Comparison of ENCODE assay signal across 8 mouse cellular contexts in the genomic region with DNA sequence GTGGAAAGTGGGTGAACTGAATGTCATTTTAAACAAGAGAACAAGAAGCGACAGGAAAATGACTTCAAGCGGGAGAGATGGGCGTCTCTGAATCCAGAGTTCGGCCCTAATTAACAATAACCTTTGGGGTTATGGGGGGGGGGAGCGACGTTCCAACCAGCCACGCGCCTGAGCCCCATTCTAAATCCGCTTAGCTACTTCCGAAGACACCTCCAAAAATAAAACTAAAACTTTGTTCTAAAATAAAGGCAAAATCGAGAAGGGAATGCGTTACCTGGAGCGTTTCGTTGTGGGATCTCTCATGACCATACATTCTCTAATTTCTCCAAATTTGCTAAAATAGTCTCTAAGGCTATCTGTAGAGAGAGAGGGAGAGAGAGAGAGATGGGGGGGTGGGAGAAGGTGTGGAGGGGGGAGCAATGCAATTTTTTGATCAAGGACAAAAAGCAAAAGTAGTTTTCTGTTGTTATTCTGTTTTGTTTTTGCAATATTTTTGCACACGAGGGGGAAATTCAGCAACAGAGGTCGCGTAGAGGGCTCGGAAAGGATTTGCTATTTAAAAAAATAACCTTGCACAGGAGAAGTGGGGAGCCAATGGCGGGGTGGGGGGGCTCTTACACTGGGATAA. TPM values are rescaled to one million over a fixed set of nuclear protein-coding genes. Genes with fewer than 3 reads are reported as not detected.
DNase-seq lines count a peak whose midpoint lies in the region; ATAC-seq and TF ChIP-seq lines count a peak whose summit lies in the region.

No protein-coding gene starts in this region.

- DNase-seq in limb, embryonic 11.5 days (ENCODE audit: low spot score): no peak
- no peak for DNase-seq in frontal cortex, postnatal 10 days (ENCODE audit: low spot score in 2 of 2)
- no peak for DNase-seq in gastrocnemius, adult 8-10 months (ENCODE audit: low spot score in 2 of 2)
- DNase-seq in urinary bladder, postnatal 36 days (ENCODE audit: low spot score in 2 of 2): no peak

- H3K27me3 ChIP-seq in megakaryocyte, embryonic 14.5 days (replicated peaks): no peaks in the 10 kb centered on the region
- H3K27me3 ChIP-seq in limb, embryonic 11.5 days (ENCODE audit: control insufficient read depth, insufficient read depth, low read length): no peaks in the 10 kb centered on the region
- no peaks in the 10 kb centered on the region for H3K27me3 ChIP-seq in small intestine, adult 2 months (ENCODE audit: control insufficient read depth, insufficient read depth, low read length)

- WGBS in limb, embryonic 11.5 days: under 1% methylated on average over 19 of the region's 19 CpGs
- WGBS in small intestine, adult 2 months: under 1% methylated on average over 19 of the region's 19 CpGs

- ATAC-seq in megakaryocyte, adult 5-6 weeks (ENCODE audit: poor library complexity, severe bottlenecking): no peak
- ATAC-seq in limb, embryonic 11.5 days (ENCODE audit: insufficient number of reproducible peaks, low FRiP score, low TSS enrichment, low read depth): no peak

- TF ChIP-seq CTCF in embryonic fibroblast, embryonic 13.5 days (IDR thresholded peaks at IDR 0.05; ENCODE audit: borderline replicate concordance, insufficient read depth, low read length): no peak
- no peak for TF ChIP-seq CTCF in small intestine, adult 2 months (IDR thresholded peaks at IDR 0.05; ENCODE audit: extremely low read depth, insufficient read length, insufficient replicate concordance, low read depth, low read length)

- peak overlapping the region; percentile 88 for H3K9ac ChIP-seq in limb, embryonic 11.5 days (ENCODE audit: low read length)

- H3K27ac ChIP-seq in embryonic fibroblast, embryonic 13.5 days (ENCODE audit: insufficient read depth, low read length): no peak overlapping the region
- H3K27ac ChIP-seq in limb, embryonic 11.5 days (replicated peaks; ENCODE audit: low read depth, low read length): peak overlapping the region; percentile 59
- H3K27ac ChIP-seq in small intestine, adult 2 months (ENCODE audit: insufficient read depth, low read depth, low read length): no peak overlapping the region

- peak overlapping the region; percentile 95 for H3K4me3 ChIP-seq in megakaryocyte, embryonic 14.5 days (replicated peaks)
- peak overlapping the region; percentile 87 for H3K4me3 ChIP-seq in embryonic fibroblast, embryonic 13.5 days (ENCODE audit: insufficient read depth, low read length)
- H3K4me3 ChIP-seq in limb, embryonic 11.5 days (ENCODE audit: low read depth, low read length): peak overlapping the region; percentile 65
- H3K4me3 ChIP-seq in small intestine, adult 2 months (ENCODE audit: low read depth, low read length): peak overlapping the region; percentile 97

- peaks cover 30% of the 10 kb centered on the region for H3K36me3 ChIP-seq in megakaryocyte, embryonic 14.5 days (replicated peaks; ENCODE audit: low read length)
- 0 out of 2 replicates have a peak, but pooled peaks cover under 1% of the 10 kb centered on the region for H3K36me3 ChIP-seq in limb, embryonic 11.5 days (ENCODE audit: control insufficient read depth, insufficient read depth, low read length)
- H3K36me3 ChIP-seq in small intestine, adult 2 months (ENCODE audit: control insufficient read depth, insufficient read depth, low read length): peaks cover 4% of the 10 kb centered on the region

- H3K4me1 ChIP-seq in megakaryocyte, embryonic 14.5 days: peaks cover 20% of the 10 kb centered on the region
- no peaks in the 10 kb centered on the region; the same call in 1 of the 2 replicates for H3K4me1 ChIP-seq in embryonic fibroblast, embryonic 13.5 days (ENCODE audit: control insufficient read depth, insufficient read depth, low read length)
- peaks cover 22% of the 10 kb centered on the region for H3K4me1 ChIP-seq in limb, embryonic 11.5 days (ENCODE audit: control insufficient read depth, insufficient read depth, low read length)
- no peaks in the 10 kb centered on the region for H3K4me1 ChIP-seq in small intestine, adult 2 months (ENCODE audit: control insufficient read depth, insufficient read depth, insufficient read length, low read length)

- no peaks in the 10 kb centered on the region for H3K9me3 ChIP-seq in megakaryocyte, embryonic 14.5 days
- H3K9me3 ChIP-seq in limb, embryonic 11.5 days (ENCODE audit: control insufficient read depth, low read length): no peaks in the 10 kb centered on the region

- H3K4me2 ChIP-seq in limb, embryonic 11.5 days (ENCODE audit: low read depth, severe bottlenecking): peak overlapping the region; percentile 91

- TF ChIP-seq POLR2A in embryonic fibroblast, embryonic 13.5 days (IDR thresholded peaks at IDR 0.05; ENCODE audit: low read depth, low read length): no peak
- TF ChIP-seq POLR2A in small intestine, adult 2 months (IDR thresholded peaks at IDR 0.05; ENCODE audit: low read depth, low read length): no peak

RNA-seq across cellular contexts. Expression of gene Msi2, which starts 1.2 kb away (rescaled TPM):
- polyA plus RNA-seq in megakaryocyte, embryonic 14.5 days (2012; ENCODE audit: insufficient read depth, low replicate concordance): 12.9 and 14.4 TPM in 2 replicates
- 5.3 and 5.7 TPM in 2 replicates for total RNA-seq in megakaryocyte, adult 5-6 weeks (2015)
- 7.8 and 14.4 TPM in 2 replicates for total RNA-seq in megakaryocyte, adult 5-6 weeks (2017)
- polyA plus RNA-seq in embryonic fibroblast, embryonic 13.5 days (2011; ENCODE audit: insufficient read length, low read depth, missing spikeins): 44.9 and 50.7 TPM in 2 replicates
- 18.1 and 20.6 TPM in 2 replicates for polyA plus RNA-seq in limb, embryonic 11.5 days (2014; fragmentation: Nextera tagmentation; extraction: Ambion mirVana)
- polyA plus RNA-seq in small intestine, adult 2 months (2012; rRNA removed): 5.1 and 8.8 TPM in 2 replicates
- 100 to 1,000 TPM; 150 to 209 (median 176) TPM for total RNA-seq in gastrocnemius, adult 8-10 months (2022)
